Mouse (Mus musculus) kidney, adult 2 months (tissue): ENCODE measurements at regions not wholly inside any gene's neighbourhood (a gene's known extent, or its start where the extent isn't known, plus 50 kb on each side); places are given as distances from the start of the nearest gene placed in this dataset.

Source experiments
- DNase-seq: peaks from one replicate; pipeline ENCODE4 v3.0.0; 2021
- H3K27ac ChIP-seq: fragments of 200-500 bp; 2 replicates; pipeline ENCODE4 v1.5.1; 2012; ENCODE audit warnings: low read depth, low read length, control low read depth, inconsistent platforms; ENCODE audit not compliant: insufficient read depth
- H3K27me3 ChIP-seq: fragments of 200-500 bp; replicated peaks from 2 replicates; pipeline ENCODE4 v1.6.1; 2012; ENCODE audit warnings: mild to moderate bottlenecking, moderate library complexity, low read length, inconsistent platforms; ENCODE audit not compliant: control insufficient read depth, insufficient read depth
- H3K36me3 ChIP-seq: fragments of 200-500 bp; 2 replicates; pipeline ENCODE4 v1.6.1; 2012; ENCODE audit warnings: mild to moderate bottlenecking, moderate library complexity, low read length, inconsistent platforms; ENCODE audit not compliant: control insufficient read depth, insufficient read depth
- H3K4me1 ChIP-seq: fragments of 200-500 bp; 2 replicates; pipeline ENCODE4 v1.6.1; 2011; ENCODE audit warnings: low read length; ENCODE audit not compliant: control insufficient read depth, insufficient read depth
- H3K4me3 ChIP-seq: fragments of 200-500 bp; 2 replicates; pipeline ENCODE4 v1.5.1; 2011; ENCODE audit warnings: mild to moderate bottlenecking, low read depth, low read length, control low read depth; ENCODE audit not compliant: insufficient read depth
- CTCF ChIP-seq: fragments of 200-500 bp; conservative IDR thresholded peaks from 2 replicates; pipeline ENCODE4 v1.5.1; 2011; ENCODE audit warnings: low read depth, mild to moderate bottlenecking, control low read depth, low read length, moderate library complexity, mixed read lengths; ENCODE audit not compliant: insufficient read depth, insufficient read length
- POLR2A ChIP-seq: fragments of 200-500 bp; IDR thresholded peaks from one replicate; pipeline ENCODE4 v1.6.1; 2011; ENCODE audit warnings: low read depth, low read length, control low read depth
- WGBS: fragments of 180-500 bp; shearing (Covaris S2); methylation state at CpG from one replicate; pipeline ENCODE4 v1.1.7; 2018; 5-methylcytosine and 5-hydroxymethylcytosine counted together

DNA sequence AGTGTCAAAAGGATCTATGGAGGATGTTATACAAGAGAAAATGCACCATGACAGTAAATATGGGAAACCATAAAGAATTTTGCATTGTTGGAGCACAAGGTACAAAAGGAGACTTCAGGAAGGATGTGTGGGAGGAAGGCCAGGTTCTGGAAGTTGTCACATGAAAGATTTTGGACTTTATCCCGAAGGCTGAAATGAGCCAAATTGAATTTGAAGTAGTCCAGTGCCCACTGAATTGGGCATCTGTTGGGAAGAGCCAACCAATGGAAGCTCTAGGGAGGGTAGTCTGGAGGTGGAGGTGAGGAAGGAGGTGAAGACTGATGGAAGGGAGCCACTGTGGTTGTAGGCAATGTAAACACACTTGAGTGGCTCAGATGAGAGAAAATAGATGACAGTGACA is 1445.6 kb downstream of the Gsdmc2 start:
- 44% methylated on average over 1 of the region's 1 CpGs for WGBS

DNA sequence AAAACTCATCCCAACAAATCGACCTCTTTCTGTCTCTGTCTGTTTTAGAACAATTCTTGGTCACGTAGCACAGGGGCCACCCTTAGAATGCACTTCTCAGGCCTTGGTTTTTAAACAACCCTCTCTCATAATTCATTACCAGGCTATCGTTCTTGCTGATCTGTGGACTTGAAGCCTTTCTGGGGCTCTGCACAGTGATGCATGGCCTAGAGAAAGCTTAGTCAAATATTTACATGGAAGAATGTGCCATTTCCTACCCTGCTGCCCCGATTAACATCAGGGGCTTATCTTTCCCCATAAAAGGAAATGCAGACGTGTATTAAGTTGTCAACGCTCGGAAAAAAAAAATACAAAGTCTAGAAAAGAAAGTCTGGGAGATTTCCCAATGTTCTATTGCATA is 1448.0 kb downstream of the Gsdmc2 start:
- H3K27ac ChIP-seq: peak overlapping the region; percentile 73
- no peaks in the 10 kb centered on the region for H3K27me3 ChIP-seq
- TF ChIP-seq CTCF: no peak
- TF ChIP-seq POLR2A: no peak
- H3K4me1 ChIP-seq: peaks cover 5% of the 10 kb centered on the region; the same call in 1 of the 2 replicates
- DNase-seq: peak; percentile 82
- H3K4me3 ChIP-seq: no peak overlapping the region
- H3K36me3 ChIP-seq: no peaks in the 10 kb centered on the region
- WGBS: 21% methylated on average over 7 of the region's 7 CpGs

More for the DNA sequence above, 1445.6 kb downstream of the Gsdmc2 start:
- DNase-seq: peak; percentile 62
- Histone ChIP-seq H3K4me3 (no peak overlapping the region), H3K27ac (no peak overlapping the region), H3K27me3 (no peaks in the 10 kb centered on the region), H3K36me3 (no peaks in the 10 kb centered on the region), H3K4me1 (peaks cover 9% of the 10 kb centered on the region; the same call in 1 of the 2 replicates)
- no peak for TF ChIP-seq POLR2A

DNA sequence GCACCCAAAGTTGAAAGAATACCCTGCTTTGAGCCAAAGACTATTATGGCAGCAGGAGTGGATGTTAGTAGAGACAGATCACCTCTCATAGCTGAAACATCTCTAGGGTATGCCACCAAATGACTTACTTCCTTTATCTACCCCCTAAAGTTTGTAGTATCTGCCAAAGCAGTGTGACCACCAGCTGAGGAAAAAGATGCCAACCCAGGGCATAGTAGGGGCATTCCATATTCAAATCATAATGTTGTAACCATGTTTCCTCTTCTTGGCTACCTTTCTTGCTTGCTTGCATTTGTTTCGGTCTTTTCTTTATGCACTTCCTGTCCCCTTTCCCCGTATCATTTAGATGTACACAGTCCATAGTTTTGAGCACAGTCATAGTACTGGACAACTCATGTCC is 1449.6 kb downstream of the Gsdmc2 start:
- Histone ChIP-seq H3K36me3 (no peaks in the 10 kb centered on the region), H3K4me1 (peaks cover 2% of the 10 kb centered on the region; the same call in 1 of the 2 replicates), H3K27ac (no peak overlapping the region), H3K27me3 (no peaks in the 10 kb centered on the region), H3K4me3 (no peak overlapping the region)
- no peak for TF ChIP-seq POLR2A
- WGBS: 93% methylated on average over 2 of the region's 2 CpGs
- DNase-seq: no peak

DNA sequence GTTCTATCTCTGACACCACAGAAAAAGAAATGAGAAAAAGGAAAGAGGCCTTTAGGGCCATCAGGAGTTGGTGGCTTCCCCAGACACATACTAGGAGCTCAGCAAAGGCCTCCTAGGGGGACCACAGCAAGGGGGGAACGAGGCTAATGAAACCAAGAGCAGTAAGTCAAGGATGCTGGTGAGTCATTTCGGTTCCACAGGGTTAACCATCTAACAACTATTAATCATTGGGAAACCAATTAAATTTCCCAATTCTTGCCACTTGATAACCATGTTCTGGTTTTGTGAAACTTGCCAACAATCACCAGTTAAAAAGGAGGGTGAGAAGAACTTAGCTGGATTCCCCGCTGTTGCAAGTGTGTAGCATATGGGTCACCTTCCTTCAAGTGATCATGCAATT is 1451.6 kb downstream of the Gsdmc2 start:
- TF ChIP-seq CTCF (no peak), POLR2A (no peak)
- DNase-seq: no peak
- no peaks in the 10 kb centered on the region; the same call in 1 of the 2 replicates for H3K4me1 ChIP-seq
- H3K27me3 ChIP-seq: no peaks in the 10 kb centered on the region
- no peak overlapping the region for H3K4me3 ChIP-seq
- H3K36me3 ChIP-seq: no peaks in the 10 kb centered on the region
- no peak overlapping the region for H3K27ac ChIP-seq
- 87% methylated on average over 3 of the region's 3 CpGs for WGBS

DNA sequence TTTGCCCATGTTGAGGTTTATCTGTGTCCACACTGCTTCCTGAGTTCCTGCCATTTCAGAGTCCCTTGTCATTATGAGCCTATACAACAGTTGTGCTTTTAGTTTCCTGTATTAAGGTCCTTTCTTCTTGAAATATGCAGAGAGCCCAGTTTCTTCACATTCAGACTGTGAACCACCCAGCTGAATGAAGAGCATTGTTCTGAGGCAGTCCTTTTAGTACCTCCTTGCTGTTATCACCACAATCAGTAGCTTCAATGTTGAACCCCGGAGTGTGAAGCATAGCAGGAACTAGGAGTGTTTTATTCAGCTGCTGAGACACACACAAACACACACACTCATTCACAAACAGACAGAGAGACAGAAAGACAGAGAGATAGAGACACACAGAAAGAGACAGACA is 1452.1 kb downstream of the Gsdmc2 start:
- 63% methylated on average over 1 of the region's 1 CpGs for WGBS
- Histone ChIP-seq H3K4me3 (no peak overlapping the region), H3K27ac (no peak overlapping the region), H3K4me1 (no peaks in the 10 kb centered on the region; the same call in 1 of the 2 replicates), H3K36me3 (no peaks in the 10 kb centered on the region), H3K27me3 (no peaks in the 10 kb centered on the region)
- no peak for DNase-seq
- TF ChIP-seq CTCF: no peak
- no peak for TF ChIP-seq POLR2A

DNA sequence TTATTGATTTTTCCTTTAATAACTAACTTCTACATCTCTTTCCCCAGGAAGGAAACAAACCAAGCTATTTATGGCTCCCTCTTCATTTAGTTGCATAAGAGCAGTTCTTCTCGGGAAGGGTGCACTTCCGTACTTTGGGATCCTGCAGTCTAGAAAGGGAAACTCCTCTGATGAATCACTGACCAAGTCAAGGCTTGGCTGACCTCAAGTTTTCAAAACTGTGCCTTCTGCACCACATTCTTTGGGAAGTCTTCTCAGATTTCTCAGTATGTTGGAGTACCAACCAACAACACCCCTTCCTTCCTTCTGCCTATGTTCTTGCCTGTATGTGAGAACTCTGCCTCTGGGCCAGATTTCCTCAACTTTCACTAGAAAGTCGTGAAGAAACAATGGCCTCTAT is 1452.6 kb downstream of the Gsdmc2 start:
- DNase-seq: peak; percentile 40
- H3K36me3 ChIP-seq: no peaks in the 10 kb centered on the region
- no peak for TF ChIP-seq CTCF
- no peak for TF ChIP-seq POLR2A
- 49% methylated on average over 3 of the region's 3 CpGs for WGBS
- H3K4me1 ChIP-seq: no peaks in the 10 kb centered on the region; the same call in 1 of the 2 replicates
- H3K27me3 ChIP-seq: no peaks in the 10 kb centered on the region
- no peak overlapping the region for H3K4me3 ChIP-seq
- H3K27ac ChIP-seq: no peak overlapping the region

DNA sequence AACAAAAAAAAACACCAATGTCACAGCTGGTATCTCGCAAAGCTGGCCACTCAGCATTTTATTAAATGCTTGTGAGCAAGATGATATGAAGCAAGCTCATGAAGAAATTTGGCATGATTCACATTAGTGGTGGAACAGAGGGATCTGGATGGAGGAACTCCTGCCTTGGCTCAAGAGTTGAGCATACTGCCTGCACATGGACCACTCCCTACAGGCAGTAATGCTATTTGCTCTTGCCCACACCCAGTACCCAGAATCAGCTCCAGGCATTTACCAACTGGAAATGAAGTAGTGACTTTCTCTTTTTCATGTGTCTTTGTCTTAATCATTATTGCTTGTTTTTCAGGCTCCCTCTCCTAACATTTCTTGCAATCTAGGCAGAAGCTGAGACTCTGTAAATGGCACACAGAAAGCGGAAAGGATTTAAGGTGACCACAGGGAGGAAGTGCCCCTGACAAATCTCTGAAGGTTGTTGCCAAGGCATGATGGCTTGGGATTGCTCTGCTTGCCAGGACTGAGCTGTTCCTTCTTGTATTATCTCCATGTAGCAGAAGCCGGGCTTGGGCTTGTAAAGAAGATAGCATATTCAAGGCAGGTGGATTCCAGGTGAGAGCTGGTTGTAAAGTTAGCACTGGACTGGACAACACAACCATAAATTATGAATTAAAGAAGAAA is 1455.4 kb downstream of the Gsdmc2 start:
- no peak for TF ChIP-seq CTCF
- no peak for TF ChIP-seq POLR2A
- no peak for DNase-seq
- 85% methylated on average over 3 of the region's 3 CpGs for WGBS
- H3K36me3 ChIP-seq: no peaks in the 10 kb centered on the region
- no peaks in the 10 kb centered on the region; the same call in 1 of the 2 replicates for H3K4me1 ChIP-seq
- H3K27ac ChIP-seq: no peak overlapping the region
- no peak overlapping the region for H3K4me3 ChIP-seq
- H3K27me3 ChIP-seq: no peaks in the 10 kb centered on the region

DNA sequence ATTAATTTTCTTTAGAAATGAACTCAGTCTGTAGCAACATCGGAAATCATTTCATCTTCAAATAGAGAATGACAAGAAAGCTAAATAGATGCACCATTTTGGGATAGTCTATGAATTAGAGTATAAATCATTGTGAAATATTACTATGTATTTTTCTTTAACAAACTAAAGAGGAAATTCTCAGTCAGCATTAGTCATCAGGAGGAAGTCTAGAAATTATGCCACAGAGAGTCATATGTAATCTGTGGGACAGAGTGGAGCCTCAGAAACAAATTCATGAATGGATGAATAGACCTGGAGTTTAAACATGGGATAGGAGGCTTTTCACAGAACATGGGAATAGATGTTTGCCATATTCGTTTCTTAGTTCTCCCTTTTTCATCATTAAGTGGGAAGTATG is 1459.4 kb upstream of the A1bg start:
- Histone ChIP-seq H3K27me3 (no peaks in the 10 kb centered on the region), H3K4me3 (no peak overlapping the region), H3K36me3 (no peaks in the 10 kb centered on the region), H3K4me1 (no peaks in the 10 kb centered on the region), H3K27ac (no peak overlapping the region)
- TF ChIP-seq CTCF (no peak), POLR2A (no peak)
- 78% methylated on average over 2 of the region's 2 CpGs for WGBS
- no peak for DNase-seq
